Mouse (Mus musculus) embryonic facial prominence, embryonic 10.5 days (tissue): Measurements from ENCODE around the gene Tnpo2. TPM values are rescaled to one million over a fixed set of nuclear protein-coding genes. Genes with fewer than 3 reads are reported as not detected.
A peak's percentile ranks its signal among the peaks of the same experiment; 100 is the strongest.

Experiments
- DNase-seq: peaks from one replicate; pipeline ENCODE4 v3.0.0-alpha.2; 2017; ENCODE audit warnings: low spot score
- H3K27ac ChIP-seq: fragments of 300-500 bp; sonication (generic); replicated peaks from 2 replicates; pipeline ENCODE4 v1.5.1; 2016; ENCODE audit warnings: mild to moderate bottlenecking
- H3K27me3 ChIP-seq: fragments of 300-500 bp; sonication (generic); replicated peaks from 2 replicates; pipeline ENCODE4 v1.6.1; 2016; ENCODE audit warnings: low read depth, mild to moderate bottlenecking; ENCODE audit not compliant: poor library complexity, severe bottlenecking
- H3K36me3 ChIP-seq: fragments of 300-500 bp; sonication (generic); replicated peaks from 2 replicates; pipeline ENCODE4 v1.6.1; 2016; ENCODE audit warnings: mild to moderate bottlenecking, moderate library complexity
- H3K4me1 ChIP-seq: fragments of 300-500 bp; sonication (generic); 2 replicates; pipeline ENCODE4 v1.6.1; 2016
- H3K4me3 ChIP-seq: fragments of 300-500 bp; sonication (generic); 2 replicates; pipeline ENCODE4 v1.5.1; 2016; ENCODE audit warnings: mild to moderate bottlenecking, moderate library complexity
- H3K9me3 ChIP-seq: fragments of 300-500 bp; sonication (generic); 2 replicates; pipeline ENCODE4 v1.6.1; 2016; ENCODE audit warnings: mild to moderate bottlenecking
- WGBS: fragments of 180-500 bp; shearing (Covaris S2); methylation state at CpG from one replicate; pipeline ENCODE4 v1.1.7; 2016; 5-methylcytosine and 5-hydroxymethylcytosine counted together
- polyA plus RNA-seq: library from polyadenylated mRNA; unstranded; fragments of >200 nt; fragmentation: Nextera tagmentation; extraction: Ambion mirVana; gene quantifications from 2 replicates; pipeline ENCODE4 v1.2.1, GENCODE M21; 2016

Tnpo2 gene
- polyA plus RNA-seq: 31.2 and 31.5 TPM in 2 replicates

DNA sequence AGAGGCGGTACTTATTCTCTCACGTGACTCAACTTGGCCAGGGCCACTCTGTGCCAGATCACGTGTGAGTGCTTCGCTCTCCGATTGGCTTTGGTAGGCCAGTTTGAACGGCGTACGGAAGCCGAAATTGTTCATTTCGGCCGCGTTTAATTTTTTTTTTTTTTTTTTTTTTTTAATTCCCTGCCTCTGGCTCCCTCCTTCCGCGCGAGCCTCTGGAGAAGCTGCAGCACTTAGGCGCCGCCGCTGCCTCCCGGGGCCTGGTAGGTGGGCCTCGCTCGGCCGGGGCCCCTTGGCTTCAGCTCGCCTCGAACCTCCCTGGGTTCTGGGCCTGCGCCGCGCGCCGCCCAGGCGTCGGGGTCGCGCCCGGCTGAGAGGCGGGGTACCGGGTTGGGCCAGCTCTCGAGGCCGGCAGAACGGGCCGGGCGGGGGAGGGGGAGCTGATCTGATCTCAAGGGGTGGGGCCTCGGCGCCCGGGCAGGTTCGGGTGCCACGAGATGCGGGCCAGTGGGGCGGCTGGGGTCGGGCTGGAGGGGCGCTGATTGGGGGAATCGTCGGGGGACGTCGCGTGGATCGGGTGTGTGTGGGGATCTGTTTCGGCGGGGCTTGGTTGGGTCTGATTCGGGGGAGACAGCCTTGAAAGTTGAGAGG, at the start of gene Tnpo2:
Gene Tnpo2 (plus strand): TSS at position 198 of the 648 bp plus-strand sequence.
- H3K36me3 ChIP-seq: peaks cover 48% of the 10 kb centered on the region
- H3K9me3 ChIP-seq: no peaks in the 10 kb centered on the region
- peaks cover 42% of the 10 kb centered on the region for H3K4me1 ChIP-seq
- H3K27me3 ChIP-seq: no peaks in the 10 kb centered on the region
- peak within 1 kb of the TSS; percentile 94 for H3K4me3 ChIP-seq
- peak within 1 kb of the TSS; percentile 96 for H3K27ac ChIP-seq
- DNase-seq: peak; percentile 92
- under 1% methylated on average over 59 of the region's 59 CpGs for WGBS

GRCm38 (mm10) chr8:84987388-84987787, 49.3 kb upstream of the Tnpo2 start:
- H3K4me3 ChIP-seq: no peak overlapping the region
- no peak for DNase-seq
- H3K36me3 ChIP-seq: no peaks in the 10 kb centered on the region
- WGBS: 83% methylated on average over 5 of the region's 5 CpGs
- H3K4me1 ChIP-seq: peaks cover 59% of the 10 kb centered on the region
- H3K27ac ChIP-seq: no peak overlapping the region
- H3K27me3 ChIP-seq: peaks cover 37% of the 10 kb centered on the region
- H3K9me3 ChIP-seq: no peaks in the 10 kb centered on the region

- Histone ChIP-seq H3K27me3 (peaks cover 32% of the 10 kb centered on the region), H3K4me3 (no peak overlapping the region), H3K36me3 (no peaks in the 10 kb centered on the region), H3K4me1 (peaks cover 54% of the 10 kb centered on the region), H3K9me3 (no peaks in the 10 kb centered on the region), H3K27ac (no peak overlapping the region)
- DNase-seq: no peak
- WGBS: 74% methylated on average over 2 of the region's 2 CpGs
Measured at GRCm38 (mm10) chr8:84987903-84988302, 48.8 kb upstream of the Tnpo2 start.

- H3K9me3 ChIP-seq: no peaks in the 10 kb centered on the region
- H3K4me3 ChIP-seq: peak overlapping the region; percentile 71
- H3K4me1 ChIP-seq: peaks cover 45% of the 10 kb centered on the region
- WGBS: 8% methylated on average over 15 of the region's 15 CpGs
- DNase-seq: peak; percentile 55
- peaks cover 38% of the 10 kb centered on the region for H3K27me3 ChIP-seq
- H3K36me3 ChIP-seq: no peaks in the 10 kb centered on the region
- peak overlapping the region; percentile 54; the same call in 1 of the 2 replicates for H3K27ac ChIP-seq
Measured at GRCm38 (mm10) chr8:84989311-84989731, 47.4 kb upstream of the Tnpo2 start.

GRCm38 (mm10) chr8:84989810-84990209, 46.9 kb upstream of the Tnpo2 start:
- 0 out of 2 replicates have a peak, but pooled peaks cover 1% of the 10 kb centered on the region for H3K36me3 ChIP-seq
- H3K27ac ChIP-seq: peak overlapping the region; percentile 90
- peaks cover 39% of the 10 kb centered on the region for H3K27me3 ChIP-seq
- under 1% methylated on average over 15 of the region's 15 CpGs for WGBS
- H3K4me3 ChIP-seq: peak overlapping the region; percentile 71
- peak; percentile 93 for DNase-seq
- H3K9me3 ChIP-seq: no peaks in the 10 kb centered on the region
- peaks cover 40% of the 10 kb centered on the region for H3K4me1 ChIP-seq

DNA sequence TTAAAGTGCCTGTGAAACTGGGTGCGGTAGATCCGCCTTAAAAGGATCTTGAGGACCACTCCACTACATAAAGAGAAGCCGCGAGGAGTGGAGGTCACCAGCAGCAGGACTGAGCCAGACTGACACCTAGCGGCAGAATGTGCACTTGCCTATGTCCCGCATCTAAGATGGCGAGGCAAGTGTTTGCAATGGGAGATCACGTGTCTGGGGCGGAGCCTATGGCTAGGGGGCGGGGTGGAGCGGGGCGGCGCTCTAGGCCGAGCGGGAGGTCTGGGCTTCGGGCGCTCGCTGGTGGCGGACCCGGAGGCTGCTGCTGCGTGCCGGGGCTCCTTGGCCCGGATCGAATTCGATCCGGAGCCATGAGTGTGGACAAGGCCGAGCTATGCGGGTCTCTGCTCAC, 46.4 kb upstream of the Tnpo2 start, which contains the start of gene Hook2:
Gene Hook2 (plus strand): TSS at position 255 of the 400 bp plus-strand sequence.
- peak within 1 kb of the TSS; percentile 71 for H3K4me3 ChIP-seq
- H3K27me3 ChIP-seq: peaks cover 43% of the 10 kb centered on the region
- H3K36me3 ChIP-seq: 0 out of 2 replicates have a peak, but pooled peaks cover 4% of the 10 kb centered on the region
- DNase-seq: peak; percentile 97
- peak within 1 kb of the TSS; percentile 90 for H3K27ac ChIP-seq
- H3K9me3 ChIP-seq: no peaks in the 10 kb centered on the region
- H3K4me1 ChIP-seq: peaks cover 36% of the 10 kb centered on the region
- WGBS: under 1% methylated on average over 28 of the region's 28 CpGs

DNA sequence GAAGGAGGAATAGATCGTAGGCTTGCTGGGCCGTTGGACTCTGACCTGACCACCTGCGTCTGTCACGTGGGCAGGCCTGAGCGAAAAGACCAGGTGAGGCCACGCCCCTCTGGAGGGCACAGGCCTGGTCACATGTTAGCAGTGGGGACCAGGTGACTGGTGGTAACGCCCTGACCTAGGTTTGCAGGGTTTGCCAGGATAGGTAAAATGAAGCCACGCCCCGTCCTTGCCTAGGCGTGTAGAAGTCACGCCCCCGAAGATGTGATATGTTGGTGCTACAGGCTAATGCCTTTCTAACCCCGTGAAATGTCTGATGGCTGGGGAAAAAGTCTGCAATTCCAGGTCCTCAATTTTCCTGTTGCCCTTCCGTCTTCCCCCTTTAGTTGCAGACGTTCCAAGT, 45.9 kb upstream of the Tnpo2 start:
- no peaks in the 10 kb centered on the region for H3K9me3 ChIP-seq
- 2% methylated on average over 15 of the region's 15 CpGs for WGBS
- peaks cover 36% of the 10 kb centered on the region for H3K4me1 ChIP-seq
- DNase-seq: peak; percentile 73
- H3K27ac ChIP-seq: peak overlapping the region; percentile 90
- peak overlapping the region; percentile 71 for H3K4me3 ChIP-seq
- H3K27me3 ChIP-seq: peaks cover 47% of the 10 kb centered on the region
- H3K36me3 ChIP-seq: 0 out of 2 replicates have a peak, but pooled peaks cover 8% of the 10 kb centered on the region

- H3K4me3 ChIP-seq: no peak overlapping the region
- no peaks in the 10 kb centered on the region for H3K9me3 ChIP-seq
- peaks cover 34% of the 10 kb centered on the region for H3K4me1 ChIP-seq
- H3K27ac ChIP-seq: no peak overlapping the region
- H3K36me3 ChIP-seq: 0 out of 2 replicates have a peak, but pooled peaks cover 9% of the 10 kb centered on the region
- 88% methylated on average over 9 of the region's 9 CpGs for WGBS
- DNase-seq: no peak
- peaks cover 37% of the 10 kb centered on the region for H3K27me3 ChIP-seq
Measured at GRCm38 (mm10) chr8:84994375-84994774, 42.3 kb upstream of the Tnpo2 start.

DNA sequence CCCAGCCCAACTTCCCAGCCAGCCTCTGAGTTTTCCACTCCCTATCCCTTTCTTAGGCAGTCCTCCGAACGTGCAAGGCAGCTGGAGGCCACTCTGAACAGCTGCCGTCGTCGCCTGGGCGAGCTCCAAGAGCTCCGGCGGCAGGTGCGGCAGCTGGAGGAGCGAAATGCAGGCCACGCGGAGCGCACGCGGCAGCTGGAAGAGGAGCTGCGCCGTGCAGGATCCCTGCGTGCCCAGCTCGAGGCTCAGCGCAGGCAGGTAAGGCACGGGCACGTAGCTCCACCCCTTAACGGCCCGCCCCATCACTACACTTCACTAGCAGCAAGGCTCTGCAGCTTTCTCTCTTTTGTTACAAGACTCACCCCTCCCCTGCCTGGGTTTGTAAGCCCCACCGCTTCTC, 41.0 kb upstream of the Tnpo2 start:
- Histone ChIP-seq H3K27ac (no peak overlapping the region), H3K27me3 (peaks cover 37% of the 10 kb centered on the region), H3K4me3 (peak overlapping the region; percentile 19; the same call in 1 of the 2 replicates), H3K9me3 (no peaks in the 10 kb centered on the region), H3K36me3 (0 out of 2 replicates have a peak, but pooled peaks cover 9% of the 10 kb centered on the region), H3K4me1 (peaks cover 25% of the 10 kb centered on the region)
- WGBS: 28% methylated on average over 25 of the region's 25 CpGs
- DNase-seq: peak; percentile 33

DNA sequence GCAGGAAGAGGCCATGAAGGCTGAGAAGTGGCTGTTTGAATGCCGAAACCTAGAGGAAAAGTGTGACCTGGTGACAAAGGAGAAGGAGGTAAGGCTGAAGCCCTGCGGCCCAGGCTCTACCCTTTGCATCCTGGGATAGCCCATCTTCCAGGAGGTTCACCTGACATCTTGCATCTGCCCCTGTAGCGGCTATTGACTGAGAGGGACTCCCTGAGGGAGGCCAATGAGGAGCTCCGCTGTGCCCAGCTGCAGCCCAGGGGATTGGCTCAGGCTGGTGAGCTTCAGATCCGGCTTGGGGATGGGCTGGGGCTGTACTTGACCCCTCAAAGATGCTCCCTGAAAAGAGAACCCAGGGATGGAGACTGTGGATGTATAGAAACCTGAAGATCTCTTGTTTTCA, 39.7 kb upstream of the Tnpo2 start:
- Histone ChIP-seq H3K4me1 (peaks cover 17% of the 10 kb centered on the region), H3K4me3 (no peak overlapping the region), H3K27ac (no peak overlapping the region), H3K27me3 (peaks cover 37% of the 10 kb centered on the region), H3K36me3 (0 out of 2 replicates have a peak, but pooled peaks cover 9% of the 10 kb centered on the region), H3K9me3 (no peaks in the 10 kb centered on the region)
- DNase-seq: no peak
- WGBS: 79% methylated on average over 5 of the region's 5 CpGs

GRCm38 (mm10) chr8:84997649-84998295, 38.9 kb upstream of the Tnpo2 start:
- whole genome bisulfite sequencing: 5% methylated on average over 19 of the region's 19 CpGs
- peak overlapping the region; percentile 42 for H3K4me3 ChIP-seq
- peak; percentile 92 for DNase-seq
- no peaks in the 10 kb centered on the region for H3K9me3 ChIP-seq
- H3K27me3 ChIP-seq: peaks cover 37% of the 10 kb centered on the region
- peak overlapping the region; percentile 53; the same call in 1 of the 2 replicates for H3K27ac ChIP-seq
- H3K36me3 ChIP-seq: peaks cover 12% of the 10 kb centered on the region; the same call in 1 of the 2 replicates
- H3K4me1 ChIP-seq: peaks cover 17% of the 10 kb centered on the region

GRCm38 (mm10) chr8:85007686-85008085, 29.0 kb upstream of the Tnpo2 start:
- H3K36me3 ChIP-seq: peaks cover 3% of the 10 kb centered on the region; the same call in 1 of the 2 replicates
- WGBS: 14% methylated on average over 25 of the region's 25 CpGs
- peaks cover 57% of the 10 kb centered on the region for H3K27me3 ChIP-seq
- no peaks in the 10 kb centered on the region; the same call in 1 of the 2 replicates for H3K4me1 ChIP-seq
- no peak overlapping the region for H3K4me3 ChIP-seq
- no peak overlapping the region for H3K27ac ChIP-seq
- peak; percentile 55 for DNase-seq
- no peaks in the 10 kb centered on the region for H3K9me3 ChIP-seq
